Mouse (Mus musculus) kidney, adult 8-10 months (tissue): ENCODE results near the gene Pimreg.

Experiments
- DNase-seq, 2 experiments: peaks; one replicate each; pipeline ENCODE4 v3.0.0; 2022

The Pimreg gene

GRCm38 (mm10) chr11:72031353-72031752 lies 10.5 kb upstream of the Pimreg start:
- no peak for DNase-seq

DNA sequence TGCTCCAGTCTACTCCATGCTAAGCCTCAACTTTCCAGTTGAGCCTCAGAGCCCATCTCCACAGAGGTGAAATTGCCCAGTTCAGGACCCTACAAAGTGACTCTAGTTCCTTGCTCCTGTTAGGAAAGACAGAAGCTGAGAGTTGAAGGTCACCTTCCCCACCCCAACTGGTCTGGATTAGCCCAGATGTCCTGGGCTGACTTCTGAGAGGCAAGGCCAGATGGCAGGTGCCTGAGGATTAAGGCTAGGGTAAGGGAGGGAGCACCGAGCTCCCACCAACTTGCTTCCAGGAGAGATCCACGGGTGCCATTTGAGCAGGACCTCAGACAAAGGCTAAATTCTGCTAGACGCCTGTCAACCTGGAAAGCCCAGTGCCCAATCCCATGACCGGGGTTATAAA lies 9.7 kb upstream of the Pimreg start:
- DNase-seq, result no peak

GRCm38 (mm10) chr11:72032589-72032988 lies 9.2 kb upstream of the Pimreg start:
- DNase-seq, result no peak

- no peak for DNase-seq
These were observed 4.4 kb upstream of the Pimreg start, which contains the start of gene Aipl1 for GRCm38 (mm10) chr11:72037409-72037808. TSS of gene Aipl1 (minus strand) at chr11:72037509.

- DNase-seq, result peak in 1 of 2 experiments; percentile 66
These were observed 3.8 kb upstream of the Pimreg start for GRCm38 (mm10) chr11:72037996-72038395.

DNA sequence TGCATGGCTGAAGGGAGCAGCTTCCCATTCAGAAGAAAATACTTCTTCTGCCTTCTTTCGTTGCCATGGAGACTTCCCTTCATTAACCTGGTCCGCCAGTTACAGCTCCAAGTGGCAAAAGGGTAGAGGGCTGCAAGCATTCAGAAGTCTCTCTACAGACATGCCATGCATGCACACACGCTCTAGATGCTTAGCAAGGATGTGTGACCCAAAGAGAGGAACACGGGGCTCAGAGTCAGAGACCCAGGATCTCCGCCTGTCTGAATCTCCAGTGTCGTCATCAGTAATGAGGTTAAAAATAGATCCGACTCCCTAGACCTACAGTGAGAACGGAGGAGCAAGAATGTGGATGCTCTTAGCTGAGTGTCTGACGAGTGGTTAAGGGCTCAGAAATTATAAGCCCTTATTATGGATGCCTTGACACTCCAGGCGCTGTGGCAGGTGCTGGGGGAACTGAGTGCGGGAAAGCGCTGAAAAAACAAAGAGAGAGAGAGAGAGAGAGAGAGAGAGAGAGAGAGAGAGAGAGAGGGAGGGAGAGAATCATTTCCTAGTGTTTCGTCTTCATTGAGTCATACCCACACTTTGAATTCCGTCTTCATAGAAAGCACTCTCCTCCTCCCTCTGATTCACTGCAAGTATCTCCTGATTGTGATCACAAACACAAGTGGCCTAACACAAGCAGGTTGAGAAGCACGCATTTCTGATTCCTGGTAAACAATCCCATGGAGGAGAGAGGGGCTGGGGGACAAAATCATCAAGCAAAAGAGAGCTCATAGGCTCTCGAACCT lies 2.0 kb upstream of the Pimreg start:
- DNase-seq, result no peak

GRCm38 (mm10) chr11:72041290-72041767 lies 503 bp upstream of the Pimreg start:
- no peak for DNase-seq

DNA sequence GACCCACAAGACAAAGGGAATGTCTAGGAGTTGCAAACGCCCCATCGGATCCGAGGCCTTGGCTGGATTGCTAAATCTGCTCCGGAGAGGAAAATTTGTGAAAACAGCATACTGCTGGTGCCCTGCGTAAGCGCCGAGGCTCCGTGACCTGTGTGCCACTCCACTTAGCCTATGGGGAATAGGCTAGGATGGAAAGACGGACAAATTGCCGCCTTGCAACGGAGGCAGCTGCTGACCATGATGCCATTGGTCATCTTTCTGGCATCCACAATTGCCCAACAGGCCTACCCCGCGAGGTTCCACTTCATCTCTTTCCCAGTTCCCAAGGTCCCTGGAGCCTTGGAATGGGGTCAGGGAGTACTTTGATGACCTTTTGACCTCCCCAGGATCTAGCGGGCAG lies 799 bp downstream of the Pimreg start:
- DNase-seq, result no peak

GRCm38 (mm10) chr11:72044231-72044630 lies 2.4 kb downstream of the Pimreg start:
- DNase-seq, result no peak

GRCm38 (mm10) chr11:72048730-72049129 lies 6.9 kb downstream of the Pimreg start:
- DNase-seq, result no peak

DNA sequence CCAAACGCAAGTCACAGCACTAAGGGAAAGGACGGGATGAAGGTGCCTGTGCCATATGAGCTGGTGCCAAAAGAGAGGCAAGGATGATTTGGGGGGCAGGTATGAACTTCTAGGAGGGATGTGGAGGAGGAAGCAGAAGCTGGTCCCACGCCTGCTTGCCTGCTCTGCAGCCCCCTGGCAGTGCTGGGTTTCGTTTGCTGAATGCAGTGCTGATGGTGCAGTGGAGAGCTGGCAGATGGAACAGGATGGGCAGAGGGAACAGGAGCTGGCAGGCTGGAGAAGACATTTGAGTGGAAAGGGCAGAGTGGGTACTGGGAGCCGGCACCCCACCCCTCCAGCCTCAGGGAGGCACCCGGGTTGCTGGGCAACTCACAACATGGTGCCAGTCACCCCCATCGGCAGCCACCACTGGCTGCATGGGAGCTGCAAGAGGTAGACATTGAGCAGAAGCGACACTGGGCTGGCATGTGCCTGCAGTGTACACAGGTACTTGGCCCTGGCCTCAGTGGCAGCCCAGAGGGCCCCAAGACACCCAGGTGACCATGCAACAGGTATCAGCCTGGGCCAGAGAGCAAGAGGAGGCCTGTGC lies 7.4 kb downstream of the Pimreg start:
- no peak for DNase-seq

- no peak for DNase-seq
These were observed 8.5 kb downstream of the Pimreg start for GRCm38 (mm10) chr11:72050168-72050894.

GRCm38 (mm10) chr11:72050895-72051858 lies 9.3 kb downstream of the Pimreg start:
- DNase-seq, result no peak

GRCm38 (mm10) chr11:72052221-72052620 lies 10.4 kb downstream of the Pimreg start:
- DNase-seq, result no peak

DNA sequence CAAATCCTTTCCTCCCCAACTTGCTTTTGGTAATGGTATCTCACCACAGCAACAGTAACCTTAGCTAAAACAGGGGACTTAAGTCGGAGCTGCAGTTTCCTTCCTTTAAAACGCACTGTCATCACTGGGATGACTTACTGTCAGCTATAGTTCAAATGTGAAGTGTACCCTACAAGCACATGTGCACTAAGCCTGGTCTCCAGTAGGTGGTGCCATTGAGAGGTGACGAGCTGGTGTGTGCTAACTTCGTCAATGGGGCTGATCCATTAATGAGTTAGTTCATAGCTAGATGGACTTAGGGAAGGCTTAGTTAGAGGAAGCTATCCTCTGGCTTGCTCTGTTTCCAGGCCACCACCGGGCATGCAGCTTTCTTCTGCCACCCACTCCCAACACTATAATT lies 10.8 kb downstream of the Pimreg start:
- peak; percentile 37 to 74 for DNase-seq

DNA sequence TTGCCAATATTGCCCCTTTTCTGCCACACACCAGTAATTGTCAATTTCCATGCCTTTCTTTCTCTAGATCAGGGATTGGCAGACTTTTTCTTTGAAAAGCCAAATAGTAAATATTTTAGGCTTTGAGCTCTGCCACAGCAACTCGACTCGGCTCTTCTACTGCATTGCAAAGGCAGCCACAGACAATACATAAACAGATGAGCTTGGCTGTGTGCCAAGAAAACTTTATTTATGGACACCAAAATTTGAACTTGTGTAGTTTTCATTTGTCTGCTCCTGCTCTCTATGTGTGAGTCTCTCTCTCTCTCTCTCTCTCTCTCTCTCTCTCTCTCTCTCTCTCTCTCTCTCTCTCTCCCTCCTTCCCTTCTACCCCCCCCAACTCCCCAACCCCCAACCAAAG lies 13.3 kb downstream of the Pimreg start:
- no peak for DNase-seq

DNA sequence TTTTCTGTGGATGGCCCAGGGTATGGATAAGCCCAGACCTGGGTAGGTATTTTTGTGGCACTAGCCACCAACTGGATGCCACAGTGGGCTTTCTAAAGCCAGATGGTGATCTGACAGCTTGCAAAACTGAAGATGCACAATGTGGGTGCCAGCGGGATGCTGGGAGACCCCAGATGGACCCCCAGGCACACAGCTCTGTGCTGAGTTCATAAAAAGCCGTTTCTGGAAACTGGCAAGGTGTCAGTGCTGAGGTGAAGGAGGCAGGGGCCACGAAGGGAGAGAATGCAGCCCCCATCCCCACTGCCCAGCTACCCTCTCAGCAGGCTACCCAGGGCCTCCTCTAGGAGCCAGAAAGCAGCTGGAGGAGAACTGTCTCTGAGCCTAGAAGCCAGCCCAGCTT lies 15.3 kb downstream of the Pimreg start:
- DNase-seq, result no peak

- no peak for DNase-seq
These were observed 18.6 kb downstream of the Pimreg start for GRCm38 (mm10) chr11:72060416-72060815.

DNA sequence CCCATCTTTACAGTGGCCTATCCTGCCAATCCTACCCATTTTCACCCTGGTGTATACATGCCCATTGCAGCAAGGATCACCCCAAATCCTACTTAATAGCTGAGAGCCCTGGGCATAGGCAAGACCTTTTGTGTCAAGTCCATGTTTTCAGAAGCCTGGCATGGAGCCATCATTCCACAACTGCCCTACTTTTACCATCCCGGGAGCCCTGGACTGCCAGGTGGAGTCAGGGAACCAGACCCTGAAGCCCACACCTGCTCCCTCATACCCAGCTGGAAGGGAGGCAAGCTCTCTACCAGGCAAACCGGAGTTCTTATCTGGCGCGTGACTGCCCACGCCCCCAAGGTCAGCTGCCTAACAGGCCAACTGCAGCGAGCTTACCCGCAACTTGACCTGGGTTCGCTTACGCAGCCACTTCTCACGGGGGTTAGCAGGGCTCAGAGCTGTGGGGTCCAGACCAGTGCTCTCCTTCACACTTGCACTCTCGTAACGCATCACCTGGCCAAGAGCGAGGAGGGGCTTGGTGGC lies 19.3 kb downstream of the Pimreg start:
- no peak for DNase-seq

GRCm38 (mm10) chr11:72064414-72064813 lies 22.6 kb downstream of the Pimreg start:
- DNase-seq, result no peak

- peak; percentile 39 to 47 for DNase-seq
These were observed 23.3 kb downstream of the Pimreg start for GRCm38 (mm10) chr11:72065103-72065502.

- peak; percentile 28 to 50 for DNase-seq
These were observed 24.5 kb downstream of the Pimreg start for GRCm38 (mm10) chr11:72066330-72066729.
